Mouse (Mus musculus): ENCODE data around the gene Arid3b.

GRCm38 (mm10) chr9:57834629-57835417, 1.8 kb downstream of the Arid3b start:
- no peak for TF ChIP-seq POLR2A (IDR thresholded peaks at IDR 0.05; ENCODE audit: insufficient read depth, low read length)
- TF ChIP-seq EP300 (IDR thresholded peaks at IDR 0.05; ENCODE audit: insufficient read depth, low read depth, low read length) = no peak
- TF ChIP-seq CTCF (IDR thresholded peaks at IDR 0.05; ENCODE audit: low read depth, low read length) = no peak

Data from ES-Bruce4 (cell line).